Mouse (Mus musculus) layer of hippocampus, adult 6 months (tissue): ENCODE results near the gene Dennd6b. TPM values are rescaled to one million over a fixed set of nuclear protein-coding genes. Genes with fewer than 3 reads are reported as not detected.
A peak's percentile ranks its signal among the peaks of the same experiment; 100 is the strongest.

Experiments used
- long read RNA-seq, 2 experiments: library from polyadenylated mRNA; unstranded; transcript quantifications; one replicate each; pipeline ENCODE4 v2.0.0; 2019 to 2020
- microRNA-seq: library from miRNA; unstranded; fragments of <30 nt; microRNA quantifications from one replicate; pipeline ENCODE4 v1.2.0, GENCODE M21; 2020
- polyA plus RNA-seq: library from polyadenylated mRNA; unstranded; fragments of <200 nt; fragmentation: Nextera tagmentation; gene quantifications from 2 replicates; pipeline ENCODE4 v1.2.3, GENCODE M21; 2021

The Dennd6b gene
- 11.3 and 11.9 TPM in 2 replicates for polyA plus RNA-seq
- long read RNA-seq, experiment 1, full-length matches to known transcripts: 33 of 48 reads
- long read RNA-seq, experiment 1, partial matches to known transcripts: 3 of 48 reads
- long read RNA-seq, experiment 1, other reads (novel, unspliced or antisense): 12 of 48 reads
- long read RNA-seq, experiment 2, full-length matches to known transcripts: 123 of 244 reads
- long read RNA-seq, experiment 2, partial matches to known transcripts: 4 of 244 reads
- long read RNA-seq, experiment 2, other reads (novel, unspliced or antisense): 117 of 244 reads

DNA sequence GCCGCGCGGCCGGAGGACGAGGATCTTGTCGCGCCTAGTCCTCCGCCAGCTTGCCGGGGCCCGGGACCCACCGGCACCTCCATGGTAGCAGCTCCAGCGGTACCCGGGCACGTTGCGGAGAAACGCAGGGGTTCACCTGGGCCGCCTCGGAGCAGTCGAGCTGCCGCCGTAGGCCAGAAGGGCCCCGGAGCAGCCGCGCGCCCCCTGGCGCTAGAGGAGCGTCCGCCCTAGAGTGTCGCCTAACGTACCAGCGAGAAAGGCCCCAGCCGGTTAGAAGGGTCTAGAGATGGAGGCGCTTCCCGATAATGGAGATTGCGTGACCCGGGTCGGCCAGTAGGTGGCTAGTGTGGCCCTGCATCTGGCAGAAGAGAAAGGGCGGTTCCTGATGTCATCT lies at the start of gene Dennd6b:
Gene Dennd6b, minus strand, starts transcription at position 184 of the 394 bp plus-strand sequence.

DNA sequence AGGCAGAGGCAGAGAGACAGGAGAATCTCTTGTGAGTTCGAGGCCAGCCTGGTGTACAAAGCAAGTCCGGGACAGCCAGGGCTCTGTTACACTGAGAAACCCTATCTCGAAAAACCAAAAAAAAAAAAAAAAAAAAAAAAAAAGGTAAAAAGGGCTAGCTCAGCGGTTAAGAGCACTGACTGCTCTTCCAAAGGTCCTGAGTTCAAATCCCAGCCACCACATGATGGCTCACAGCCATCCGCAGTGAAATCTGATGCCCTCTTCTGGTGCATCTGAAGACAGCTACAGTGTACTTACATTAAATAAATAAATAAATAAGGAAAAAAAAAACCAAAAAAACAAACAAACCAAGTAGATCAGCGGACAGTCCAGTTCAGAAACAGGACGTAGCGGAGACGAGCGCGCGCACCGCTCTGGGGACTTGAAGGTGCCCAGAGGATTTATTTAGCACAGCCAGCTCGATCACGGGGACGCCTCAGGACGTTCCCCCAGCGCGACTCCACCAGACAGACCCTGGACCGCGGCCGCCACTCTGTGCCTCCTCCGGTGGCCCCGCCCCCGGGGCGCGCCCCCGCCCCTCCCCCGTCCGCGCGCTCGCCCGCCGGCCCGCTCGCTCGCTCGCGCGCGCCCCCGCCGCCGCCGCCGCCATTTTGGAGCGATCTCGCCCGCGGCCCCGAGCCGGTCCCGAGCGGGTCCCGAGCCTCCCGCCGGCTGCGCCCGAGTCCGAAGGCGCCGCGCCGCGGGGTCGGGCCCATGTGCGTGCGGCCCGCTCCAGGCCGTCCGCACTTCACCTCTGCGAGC lies 14.8 kb upstream of the Dennd6b start, which contains the start of gene Ppp6r2:
Gene Ppp6r2, plus strand, starts transcription at position 639 of the 801 bp plus-strand sequence.

DNA sequence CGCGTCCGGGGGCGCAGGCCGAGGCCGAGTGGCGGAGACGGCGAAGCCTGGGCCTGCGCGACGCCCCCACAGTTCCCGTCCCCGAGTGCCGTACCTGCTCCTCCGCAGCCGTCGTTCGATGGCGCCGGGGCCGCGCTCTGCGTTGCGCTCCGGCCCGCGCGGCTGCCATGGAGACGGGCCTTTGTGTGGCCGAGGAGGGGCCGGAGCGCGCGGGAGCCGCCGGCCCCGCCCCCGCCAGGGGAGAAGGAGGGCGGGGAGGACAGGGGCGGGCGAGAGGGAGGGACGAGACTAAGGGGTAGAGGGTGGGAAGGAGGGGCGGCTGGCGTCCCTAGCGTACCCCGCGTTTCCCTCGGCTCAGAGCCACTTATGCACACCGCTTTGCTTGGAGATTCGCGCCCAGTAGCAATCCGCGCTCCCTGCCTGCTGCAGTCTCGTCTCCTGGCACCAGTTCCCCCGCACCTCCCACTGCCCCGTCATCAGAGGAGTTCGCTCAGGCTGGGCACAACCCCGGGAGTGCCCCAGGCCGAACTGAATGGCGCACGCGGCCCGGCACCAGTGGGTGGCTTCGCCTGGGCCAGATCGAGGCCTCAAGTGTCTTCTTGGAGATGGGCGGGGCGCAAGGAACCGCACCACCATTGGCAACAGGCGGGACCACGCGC lies 15.6 kb downstream of the Dennd6b start, which contains the start of gene Plxnb2:
Gene Plxnb2, minus strand, starts transcription at position 218 of the 659 bp plus-strand sequence.

DNA sequence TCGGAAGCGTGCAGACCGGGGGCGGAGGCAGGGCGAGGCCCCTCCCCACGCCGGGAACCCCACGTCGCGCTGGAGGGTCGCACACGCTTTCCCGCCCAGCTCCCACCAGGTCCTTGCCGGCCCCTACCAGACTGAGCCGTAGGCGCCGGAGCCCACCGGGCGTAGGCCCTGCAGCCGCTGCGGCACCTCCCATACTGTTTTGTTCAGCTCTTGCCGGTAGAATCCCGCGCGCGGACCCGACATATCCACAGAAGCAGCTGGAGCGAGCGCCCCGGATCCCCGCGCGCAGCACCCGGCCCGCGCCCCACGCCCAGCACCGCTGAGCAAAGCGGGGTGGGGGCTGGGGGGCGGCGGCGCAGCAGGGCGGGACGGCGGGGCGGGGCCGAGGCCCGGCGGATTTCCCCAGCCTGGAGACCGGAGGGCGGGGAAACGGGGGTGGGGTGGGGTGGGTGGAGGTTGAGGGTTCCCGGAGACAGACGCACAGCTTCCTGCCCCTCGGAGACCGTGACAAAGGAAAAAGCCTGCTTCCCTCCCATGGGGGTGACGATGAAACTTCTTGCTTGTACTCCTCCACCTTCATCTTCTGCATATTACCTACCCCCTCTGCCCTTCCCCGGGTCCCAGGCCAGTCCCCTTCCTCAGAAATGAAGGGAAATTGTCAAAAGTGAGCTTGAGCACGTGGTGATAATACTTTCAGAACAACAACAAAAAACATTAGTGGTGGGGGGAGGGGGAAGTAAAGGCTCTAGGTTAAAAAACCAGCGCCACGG lies 46.8 kb downstream of the Dennd6b start, which contains the start of gene Mapk11:
Gene Mapk11, minus strand, starts transcription at position 358 of the 770 bp plus-strand sequence.

DNA sequence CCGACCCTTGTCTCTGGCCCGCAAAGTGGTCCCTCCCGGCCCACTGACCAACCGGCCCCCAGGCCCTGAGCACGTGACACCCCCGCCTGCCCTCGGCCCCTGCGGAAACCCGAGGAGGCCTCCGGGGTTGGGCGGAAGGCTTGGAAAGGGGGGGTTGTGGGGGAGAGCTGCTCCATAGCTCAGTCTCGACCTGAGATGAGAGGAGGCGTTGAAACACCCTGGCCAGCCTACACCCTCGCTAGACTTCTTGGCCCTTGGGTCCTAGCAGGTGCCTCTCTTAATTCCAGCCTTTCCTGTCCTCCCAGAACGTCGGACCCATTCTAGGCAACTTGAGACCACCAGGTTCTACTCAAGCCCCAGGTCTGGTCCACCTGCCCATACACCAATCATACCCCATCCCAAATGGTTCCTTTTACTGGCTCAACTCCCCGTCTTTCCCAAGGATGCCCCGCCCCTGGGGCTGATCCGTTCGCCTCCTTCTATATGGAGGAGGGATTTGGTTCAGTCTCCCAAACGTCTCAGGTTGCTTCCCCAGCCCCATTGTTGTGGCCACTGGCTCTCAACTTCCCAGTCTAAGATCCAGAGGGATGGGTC lies 55.5 kb downstream of the Dennd6b start, which contains the start of gene Mapk12:
Gene Mapk12, minus strand, starts transcription at position 45 of the 594 bp plus-strand sequence.

Small RNA genes within 50 kb of the gene (microRNA-seq; reads per million reads assigned to microRNA genes)
- 8.2 reads per million, percentile 28 among the genes with 10 or more reads in this experiment for gene Mir6958
- 0.64 reads per million for gene Mir7118

Other genes with a start within 250 kb of the Dennd6b start
- 0.14 and 0.16 TPM in 2 replicates for gene Ttll8, start 242.1 kb downstream of the Dennd6b start, polyA plus RNA-seq
- gene Mlc1, start 217.5 kb downstream of the Dennd6b start, polyA plus RNA-seq: 158 and 160 TPM in 2 replicates
- not detected in 2 replicates for gene Mov10l1, start 213.6 kb downstream of the Dennd6b start, polyA plus RNA-seq
- gene Panx2, start 136.8 kb downstream of the Dennd6b start, polyA plus RNA-seq: 18.1 and 20.3 TPM in 2 replicates
- 9.3 and 10.5 TPM in 2 replicates for gene Trabd, start 121.4 kb downstream of the Dennd6b start, polyA plus RNA-seq
- 20.8 and 28.2 TPM in 2 replicates for gene Selenoo, start 107.4 kb downstream of the Dennd6b start, polyA plus RNA-seq
- gene Tubgcp6, start 73.4 kb downstream of the Dennd6b start, polyA plus RNA-seq: 2.8 and 2.9 TPM in 2 replicates
- 4.4 and 4.5 TPM in 2 replicates for gene Hdac10, start 67.8 kb downstream of the Dennd6b start, polyA plus RNA-seq
- gene Mapk12, start 55.8 kb downstream of the Dennd6b start, polyA plus RNA-seq: 2.2 and 2.5 TPM in 2 replicates
- gene Mapk11, start 46.9 kb downstream of the Dennd6b start, polyA plus RNA-seq: 7.8 and 10.5 TPM in 2 replicates
- 17.0 and 24.8 TPM in 2 replicates for gene Plxnb2, start 15.7 kb downstream of the Dennd6b start, polyA plus RNA-seq
- gene Ppp6r2, start 15.1 kb upstream of the Dennd6b start, polyA plus RNA-seq: 91.7 and 92.3 TPM in 2 replicates
- 100 and 139 TPM in 2 replicates for gene Sbf1, start 118.8 kb upstream of the Dennd6b start, polyA plus RNA-seq
- not detected in 2 replicates for gene Adm2, start 126.2 kb upstream of the Dennd6b start, polyA plus RNA-seq
- gene Miox, start 137.9 kb upstream of the Dennd6b start, polyA plus RNA-seq: not detected in 2 replicates
- 9.0 and 10.3 TPM in 2 replicates for gene Lmf2, start 159.2 kb upstream of the Dennd6b start, polyA plus RNA-seq
- 68.4 and 73.8 TPM in 2 replicates for gene Ncaph2, start 159.2 kb upstream of the Dennd6b start, polyA plus RNA-seq
- 53.7 and 59.4 TPM in 2 replicates for gene Sco2, start 177.3 kb upstream of the Dennd6b start, polyA plus RNA-seq
- 5.7 and 7.5 TPM in 2 replicates for gene Tymp, start 180.5 kb upstream of the Dennd6b start, polyA plus RNA-seq
- 4.6 and 7.3 TPM in 2 replicates for gene Odf3b, start 182.8 kb upstream of the Dennd6b start, polyA plus RNA-seq
- gene Klhdc7b, start 188.4 kb upstream of the Dennd6b start, polyA plus RNA-seq: 0.18 and 0.36 TPM in 2 replicates
- gene Syce3, start 214.0 kb upstream of the Dennd6b start, polyA plus RNA-seq: not detected in 2 replicates
- gene Cpt1b, start 229.4 kb upstream of the Dennd6b start, polyA plus RNA-seq: 0.16 and 0.46 TPM in 2 replicates
- gene C730034F03Rik, start 233.1 kb upstream of the Dennd6b start, polyA plus RNA-seq: 2.9 and 3.1 TPM in 2 replicates
- not detected in 2 replicates for gene Gm44502, start 233.2 kb upstream of the Dennd6b start, polyA plus RNA-seq
- gene Chkb, start 233.4 kb upstream of the Dennd6b start, polyA plus RNA-seq: 26.6 and 31.1 TPM in 2 replicates